Mouse (Mus musculus): ENCODE measurements around the gene Gm20388.

DNA sequence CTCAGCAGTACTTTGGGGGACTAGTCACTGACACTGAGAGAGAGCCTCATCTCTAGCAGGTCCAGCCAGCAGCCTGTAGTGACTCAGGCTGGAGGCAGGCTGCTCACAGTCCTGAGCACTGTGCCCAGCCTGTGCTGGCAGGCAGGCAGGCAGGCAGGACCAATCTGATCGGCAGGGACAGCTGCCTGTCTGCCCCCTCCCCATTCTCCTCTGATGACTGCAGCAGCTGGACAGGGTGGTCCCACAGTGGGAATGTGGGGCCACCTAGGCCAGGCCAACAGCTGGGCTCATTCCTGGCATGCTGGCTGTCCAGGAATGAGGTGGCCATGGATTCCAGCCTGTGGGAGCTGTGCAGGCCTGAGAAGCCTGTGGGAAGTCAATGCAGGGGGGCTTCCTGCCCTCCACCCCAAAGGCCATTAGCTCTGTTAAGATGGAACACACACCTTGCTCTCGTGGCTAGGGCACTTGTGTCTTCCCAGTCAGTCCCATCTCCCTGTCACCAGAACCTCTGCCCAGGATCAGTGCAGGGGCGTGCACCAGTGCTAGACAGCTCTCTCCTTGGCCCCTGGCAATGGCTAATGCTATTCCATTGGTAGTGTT is 2940.1 kb downstream of the Gm20388 start:
- TF ChIP-seq TAL1 (IDR thresholded peaks at IDR 0.05; ENCODE audit: low read length) (no peak), GATA1 (IDR thresholded peaks at IDR 0.05; ENCODE audit: low read length) (no peak)

Data from erythroblast, embryonic 14.5 days (primary cell).